In genomic region chr16:65864471-65864870, GRCm38 (mm10) we compare ENCODE assay signal across 27 mouse cellular contexts. TPM values are rescaled to one million over a fixed set of nuclear protein-coding genes. Genes with fewer than 3 reads are reported as not detected.
DNase-seq lines count a peak whose midpoint lies in the region; ATAC-seq lines count a peak whose summit lies in the region.
"Had no signal": no experiment of that assay in that cellular context is flagged by ENCODE, and none has a peak within 500 bp of the region (broad histone marks: within the 10 kb centered on the region; RNA-seq: fewer than 3 reads in every experiment).

No protein-coding gene starts in this region.

- H3K4me2 ChIP-seq in hindbrain, embryonic 11.5 days (replicated peaks; ENCODE audit: low read depth, low read length), result no peak overlapping the region
- no peak overlapping the region for H3K4me2 ChIP-seq in hindbrain, embryonic 12.5 days (replicated peaks)
- H3K4me2 ChIP-seq in hindbrain, embryonic 16.5 days (ENCODE audit: low read length), result no peak overlapping the region
- H3K4me2 ChIP-seq: hindbrain, embryonic 15.5 days; limb, embryonic 15.5 days; stomach, embryonic 15.5 days had no signal

- no peak for ATAC-seq in hindbrain, embryonic 11.5 days (ENCODE audit: low FRiP score)
- ATAC-seq in hindbrain, embryonic 12.5 days (ENCODE audit: low FRiP score), result no peak
- ATAC-seq in hindbrain, embryonic 16.5 days, result no peak
- ATAC-seq in CD4-positive, CD25-positive, alpha-beta regulatory T cell, adult 4 months, result no peak
- ATAC-seq: forebrain, postnatal 0 days; intestine, embryonic 16.5 days; Patski had no signal

- no peaks in the 10 kb centered on the region for H3K9me3 ChIP-seq in hindbrain, embryonic 11.5 days (ENCODE audit: control insufficient read depth, low read length)
- no peaks in the 10 kb centered on the region for H3K9me3 ChIP-seq in hindbrain, embryonic 12.5 days (replicated peaks)
- H3K9me3 ChIP-seq in embryonic facial prominence, embryonic 10.5 days, result no peaks in the 10 kb centered on the region
- no peaks in the 10 kb centered on the region for H3K9me3 ChIP-seq in hindbrain, embryonic 16.5 days (ENCODE audit: control insufficient read depth, low read length)
- H3K9me3 ChIP-seq: forebrain, embryonic 10.5 days; hindbrain, embryonic 15.5 days; limb, embryonic 15.5 days; stomach, embryonic 15.5 days had no signal

- no peak overlapping the region for H3K4me3 ChIP-seq in hindbrain, embryonic 11.5 days (ENCODE audit: low read depth, low read length)
- no peak overlapping the region for H3K4me3 ChIP-seq in hindbrain, embryonic 12.5 days
- no peak overlapping the region for H3K4me3 ChIP-seq in embryonic facial prominence, embryonic 10.5 days
- H3K4me3 ChIP-seq in hindbrain, embryonic 16.5 days (ENCODE audit: low read length), result no peak overlapping the region
- H3K4me3 ChIP-seq: forebrain, embryonic 10.5 days; heart, adult 2 months; hindbrain, embryonic 15.5 days; limb, embryonic 15.5 days; stomach, embryonic 15.5 days had no signal

- no peaks in the 10 kb centered on the region for H3K27me3 ChIP-seq in hindbrain, embryonic 11.5 days (ENCODE audit: control insufficient read depth, insufficient read depth, low read length)
- H3K27me3 ChIP-seq in hindbrain, embryonic 12.5 days, result no peaks in the 10 kb centered on the region
- no peaks in the 10 kb centered on the region for H3K27me3 ChIP-seq in embryonic facial prominence, embryonic 10.5 days (replicated peaks; ENCODE audit: low read depth, poor library complexity, severe bottlenecking)
- H3K27me3 ChIP-seq in hindbrain, embryonic 16.5 days (replicated peaks; ENCODE audit: control insufficient read depth, insufficient read depth, low read length), result no peaks in the 10 kb centered on the region
- H3K27me3 ChIP-seq: hindbrain, embryonic 15.5 days; limb, embryonic 15.5 days; Patski; stomach, embryonic 15.5 days had no signal

- WGBS in hindbrain, embryonic 11.5 days, result 75% methylated on average over 5 of the region's 5 CpGs
- 66% methylated on average over 5 of the region's 5 CpGs for WGBS in hindbrain, embryonic 12.5 days
- 49% methylated on average over 5 of the region's 5 CpGs for WGBS in embryonic facial prominence, embryonic 10.5 days
- 79% methylated on average over 5 of the region's 5 CpGs for WGBS in hindbrain, embryonic 16.5 days

- H3K27ac ChIP-seq in hindbrain, embryonic 11.5 days (ENCODE audit: low read depth, low read length), result no peak overlapping the region
- no peak overlapping the region for H3K27ac ChIP-seq in hindbrain, embryonic 12.5 days
- no peak overlapping the region for H3K27ac ChIP-seq in embryonic facial prominence, embryonic 10.5 days (replicated peaks)
- no peak overlapping the region for H3K27ac ChIP-seq in hindbrain, embryonic 16.5 days (ENCODE audit: low read depth, low read length)
- H3K27ac ChIP-seq: forebrain, embryonic 10.5 days; heart, adult 2 months; hindbrain, embryonic 15.5 days; limb, embryonic 15.5 days; liver, embryonic 14.5 days; stomach, embryonic 15.5 days had no signal

- H3K4me1 ChIP-seq in hindbrain, embryonic 11.5 days (replicated peaks; ENCODE audit: control insufficient read depth, insufficient read depth, low read length), result no peaks in the 10 kb centered on the region
- no peaks in the 10 kb centered on the region for H3K4me1 ChIP-seq in hindbrain, embryonic 12.5 days
- H3K4me1 ChIP-seq in embryonic facial prominence, embryonic 10.5 days, result peaks cover 5% of the 10 kb centered on the region; the same call in 1 of the 2 replicates
- no peaks in the 10 kb centered on the region for H3K4me1 ChIP-seq in hindbrain, embryonic 16.5 days (ENCODE audit: control insufficient read depth, insufficient read depth, low read depth, low read length)
- H3K4me1 ChIP-seq: forebrain, embryonic 10.5 days; hindbrain, embryonic 15.5 days; limb, embryonic 15.5 days; stomach, embryonic 15.5 days had no signal

- DNase-seq in hindbrain, embryonic 11.5 days (ENCODE audit: low spot score), result peak; percentile 2
- DNase-seq in 3T3-L1 (ENCODE audit: low read depth, low spot score), result peak; percentile 42
- peak; percentile 10 for DNase-seq in embryonic facial prominence, embryonic 10.5 days (ENCODE audit: low spot score)
- peak; percentile 12 for DNase-seq in hindlimb bud, embryonic 11.5 days (ENCODE audit: extremely low spot score, low read depth, low spot score)
- DNase-seq in adrenal gland, postnatal 4 days (ENCODE audit: low spot score in 2 of 2), result no peak
- DNase-seq: adrenal gland, adult 2 months; cerebellum, adult 18-20 months; forebrain, postnatal 0 days; gastrocnemius, postnatal 36 days; heart, adult 2 months; heart, postnatal 36 days; kidney, postnatal 25 days; layer of hippocampus, postnatal 36 days; lung, postnatal 4 days; right cerebral cortex, adult 18-20 months; thymus, postnatal 25 days had no signal

- no peak overlapping the region for H3K9ac ChIP-seq in hindbrain, embryonic 11.5 days (ENCODE audit: low read depth, low read length)
- H3K9ac ChIP-seq in hindbrain, embryonic 12.5 days, result no peak overlapping the region
- H3K9ac ChIP-seq in hindbrain, embryonic 16.5 days (ENCODE audit: low read depth, low read length), result no peak overlapping the region
- H3K9ac ChIP-seq: forebrain, postnatal 0 days; hindbrain, embryonic 15.5 days; limb, embryonic 15.5 days; liver, embryonic 14.5 days; stomach, embryonic 15.5 days had no signal

- H3K36me3 ChIP-seq in hindbrain, embryonic 11.5 days (ENCODE audit: control insufficient read depth, insufficient read depth, low read length), result no peaks in the 10 kb centered on the region
- H3K36me3 ChIP-seq in hindbrain, embryonic 12.5 days, result no peaks in the 10 kb centered on the region
- no peaks in the 10 kb centered on the region for H3K36me3 ChIP-seq in embryonic facial prominence, embryonic 10.5 days (replicated peaks)
- no peaks in the 10 kb centered on the region for H3K36me3 ChIP-seq in hindbrain, embryonic 16.5 days (ENCODE audit: control insufficient read depth, insufficient read depth, low read length)
- H3K36me3 ChIP-seq: forebrain, embryonic 10.5 days; hindbrain, embryonic 15.5 days; limb, embryonic 15.5 days; stomach, embryonic 15.5 days had no signal

RNA-seq across cellular contexts. Expression of gene Vgll3, which starts 49.4 kb away (rescaled TPM):
- 3.9 and 4.3 TPM in 2 replicates for polyA plus RNA-seq in hindbrain, embryonic 11.5 days (2014; fragmentation: Nextera tagmentation; extraction: Ambion mirVana)
- 10.9 and 12.8 TPM in 2 replicates for polyA plus RNA-seq in hindbrain, embryonic 12.5 days (2016; fragmentation: Nextera tagmentation; extraction: Ambion mirVana)
- 2.6 and 4.2 TPM in 2 replicates for polyA plus RNA-seq in embryonic facial prominence, embryonic 10.5 days (2016; fragmentation: Nextera tagmentation; extraction: Ambion mirVana)
- 1 to 10 TPM; 3.5 TPM for total RNA-seq in adrenal gland, postnatal 4 days (2021)
- 2.5 and 4.8 TPM in 2 replicates for polyA plus RNA-seq in hindbrain, embryonic 16.5 days (2015; fragmentation: Nextera tagmentation; extraction: Ambion mirVana)
- not detected for polyA plus RNA-seq in CD4-positive, CD25-positive, alpha-beta regulatory T cell, adult 4 months (2017; shearing (Covaris generic))
- total RNA-seq: megakaryocyte-erythroid progenitor cell, adult 5-6 weeks had no signal

Comparison
In these comparisons a context has a peak if more than half of its experiments do, and no peak if none do; other contexts are left out.
1. DNase-seq: peak in hindbrain, embryonic 11.5 days (single experiment), 3T3-L1 (single experiment), embryonic facial prominence, embryonic 10.5 days (single experiment) and hindlimb bud, embryonic 11.5 days (single experiment); none in adrenal gland, postnatal 4 days (0 of 2).